Mouse (Mus musculus): Measurements from ENCODE around the gene C1qtnf9. TPM values are rescaled to one million over a fixed set of nuclear protein-coding genes. Genes with fewer than 3 reads are reported as not detected.

C1qtnf9 gene
- total and polyA plus RNA-seq, 2 experiments, result 0.07 to 0.46 TPM

DNA sequence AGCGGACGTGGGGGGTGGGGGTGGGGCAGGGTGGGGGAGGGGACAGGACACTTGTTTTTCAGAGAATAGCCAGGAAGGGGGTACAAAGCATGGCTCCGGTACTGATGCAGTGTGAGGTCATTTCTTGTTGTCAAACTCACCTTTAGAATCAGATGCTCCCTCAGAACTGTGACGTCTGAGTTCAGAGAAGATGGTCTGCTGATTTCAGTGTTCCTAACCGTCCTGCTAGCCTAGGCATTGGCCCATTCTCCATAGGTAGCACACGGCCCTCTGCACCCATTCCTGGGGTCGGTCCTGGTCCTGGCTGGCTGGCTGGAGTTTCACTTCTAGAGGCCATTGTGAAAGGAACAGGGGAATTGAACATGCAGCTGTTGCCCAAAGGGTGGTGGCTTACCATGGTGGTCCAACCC is 30.7 kb upstream of the C1qtnf9 start:
- Histone ChIP-seq H3K27me3 (ENCODE audit: control insufficient read depth, insufficient read depth, low read length) (no peaks in the 10 kb centered on the region), H3K4me3 (ENCODE audit: insufficient read depth, low read depth, low read length) (no peak overlapping the region), H3K36me3 (ENCODE audit: control insufficient read depth, insufficient read depth, low read length) (no peaks in the 10 kb centered on the region), H3K27ac (replicated peaks; ENCODE audit: insufficient read depth, low read depth, low read length) (peak overlapping the region; percentile 29; the same call in 1 of the 2 replicates), H3K4me1 (ENCODE audit: control insufficient read depth, insufficient read depth, low read length) (peaks cover 2% of the 10 kb centered on the region; the same call in 1 of the 2 replicates), H3K79me2 (ENCODE audit: control insufficient read depth, insufficient read depth, low read length) (no peaks in the 10 kb centered on the region; the same call in 1 of the 2 replicates), H3K9ac (ENCODE audit: low read depth, low read length) (no peak overlapping the region)
- 44% methylated on average over 7 of the region's 7 CpGs for WGBS
- DNase-seq (ENCODE audit: extremely low read depth, low read depth, low spot score), result no peak
- TF ChIP-seq CTCF (IDR thresholded peaks at IDR 0.05; ENCODE audit: low read depth, low read length) (no peak), POLR2A (IDR thresholded peaks at IDR 0.05; ENCODE audit: extremely low read depth, insufficient read depth, low read length) (no peak)

DNA sequence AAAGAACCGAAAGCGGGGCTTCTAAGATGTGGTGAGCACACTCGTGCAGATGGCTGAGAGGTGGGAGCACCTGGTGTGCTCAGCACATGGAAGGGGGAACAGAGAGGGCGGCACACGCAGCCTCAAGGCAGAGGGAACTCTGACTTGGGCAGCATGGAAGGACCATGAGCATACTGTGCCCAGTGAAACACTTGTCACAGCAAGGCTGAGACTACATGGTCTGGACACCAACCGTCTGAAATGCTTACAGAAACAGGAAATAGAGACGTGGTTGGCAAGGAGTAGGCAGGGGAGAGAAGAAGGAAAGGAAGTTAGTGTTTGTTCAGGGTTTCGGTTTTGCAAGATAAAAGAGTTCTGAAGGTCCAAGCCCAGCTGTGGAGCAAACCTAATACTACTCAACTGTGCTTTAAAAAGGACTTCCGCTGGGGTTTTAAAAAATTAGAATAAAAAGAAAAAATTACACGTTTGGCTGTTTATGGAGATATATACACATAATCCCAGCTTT is 29.4 kb upstream of the C1qtnf9 start:
- no peak overlapping the region for H3K9ac ChIP-seq (ENCODE audit: low read depth, low read length)
- no peaks in the 10 kb centered on the region for H3K36me3 ChIP-seq (ENCODE audit: control insufficient read depth, insufficient read depth, low read length)
- H3K4me3 ChIP-seq (ENCODE audit: insufficient read depth, low read depth, low read length), result no peak overlapping the region
- TF ChIP-seq POLR2A (IDR thresholded peaks at IDR 0.05; ENCODE audit: extremely low read depth, insufficient read depth, low read length) (no peak), CTCF (IDR thresholded peaks at IDR 0.05; ENCODE audit: low read depth, low read length) (no peak)
- peaks cover 2% of the 10 kb centered on the region; the same call in 1 of the 2 replicates for H3K4me1 ChIP-seq (ENCODE audit: control insufficient read depth, insufficient read depth, low read length)
- peak; percentile 23 for DNase-seq (ENCODE audit: extremely low read depth, low read depth, low spot score)
- 66% methylated on average over 10 of the region's 10 CpGs for WGBS
- H3K27ac ChIP-seq (replicated peaks; ENCODE audit: insufficient read depth, low read depth, low read length), result peak overlapping the region; percentile 33
- no peaks in the 10 kb centered on the region for H3K27me3 ChIP-seq (ENCODE audit: control insufficient read depth, insufficient read depth, low read length)
- H3K79me2 ChIP-seq (ENCODE audit: control insufficient read depth, insufficient read depth, low read length), result no peaks in the 10 kb centered on the region; the same call in 1 of the 2 replicates

DNA sequence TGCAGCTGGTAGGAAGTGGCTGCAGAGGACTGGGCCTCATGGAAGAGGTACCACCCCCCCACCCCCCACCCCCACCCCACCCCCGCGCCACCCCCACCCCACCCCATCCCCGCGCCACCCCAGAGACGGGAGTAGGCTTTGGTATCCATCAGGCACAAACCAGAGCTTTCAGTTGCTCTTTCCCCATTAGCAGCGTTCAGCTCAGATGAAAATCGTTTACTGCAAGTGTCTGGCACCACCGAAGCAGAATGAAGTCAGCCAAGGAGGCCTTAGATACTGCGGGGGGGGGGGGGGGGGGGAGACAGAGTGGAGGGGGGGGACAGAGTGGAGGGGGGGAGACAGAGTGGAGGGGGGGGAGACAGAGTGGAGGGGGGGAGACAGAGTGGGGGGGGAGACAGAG is 28.8 kb upstream of the C1qtnf9 start:
- 69% methylated on average over 7 of the region's 9 CpGs for WGBS
- peaks cover 2% of the 10 kb centered on the region; the same call in 1 of the 2 replicates for H3K4me1 ChIP-seq (ENCODE audit: control insufficient read depth, insufficient read depth, low read length)

DNA sequence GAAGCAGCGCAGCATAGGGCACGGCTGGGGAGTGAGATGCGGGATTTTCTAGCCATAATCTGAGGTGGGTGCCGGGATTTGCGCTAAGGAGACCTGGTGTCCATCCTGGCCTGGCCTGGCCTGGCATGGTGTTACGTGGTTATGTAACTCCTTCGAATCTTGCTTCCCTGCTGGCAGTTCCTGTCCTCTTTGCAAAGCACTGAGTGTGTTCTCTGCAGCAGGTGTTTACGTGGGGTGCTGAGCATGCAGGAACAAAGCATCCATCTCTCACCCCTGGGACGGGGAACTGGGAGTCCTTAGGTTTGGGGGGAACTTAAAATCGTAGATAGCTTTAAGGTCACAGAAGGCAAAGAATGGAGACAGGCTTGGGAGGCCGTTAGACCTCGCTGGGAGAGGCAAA is 28.3 kb upstream of the C1qtnf9 start:
- Histone ChIP-seq H3K9ac (ENCODE audit: low read depth, low read length) (no peak overlapping the region), H3K36me3 (ENCODE audit: control insufficient read depth, insufficient read depth, low read length) (no peaks in the 10 kb centered on the region), H3K27ac (replicated peaks; ENCODE audit: insufficient read depth, low read depth, low read length) (no peak overlapping the region), H3K4me3 (ENCODE audit: insufficient read depth, low read depth, low read length) (no peak overlapping the region), H3K4me1 (ENCODE audit: control insufficient read depth, insufficient read depth, low read length) (peaks cover 2% of the 10 kb centered on the region; the same call in 1 of the 2 replicates), H3K27me3 (ENCODE audit: control insufficient read depth, insufficient read depth, low read length) (no peaks in the 10 kb centered on the region), H3K79me2 (ENCODE audit: control insufficient read depth, insufficient read depth, low read length) (no peaks in the 10 kb centered on the region)
- TF ChIP-seq POLR2A (IDR thresholded peaks at IDR 0.05; ENCODE audit: extremely low read depth, insufficient read depth, low read length) (no peak), CTCF (IDR thresholded peaks at IDR 0.05; ENCODE audit: low read depth, low read length) (no peak)
- WGBS, result 78% methylated on average over 12 of the region's 12 CpGs
- no peak for DNase-seq (ENCODE audit: extremely low read depth, low read depth, low spot score)

More for the DNA sequence above, 28.8 kb upstream of the C1qtnf9 start:
- DNase-seq (ENCODE audit: extremely low read depth, low read depth, low spot score), result no peak
- Histone ChIP-seq H3K4me3 (ENCODE audit: insufficient read depth, low read depth, low read length) (no peak overlapping the region), H3K27ac (replicated peaks; ENCODE audit: insufficient read depth, low read depth, low read length) (no peak overlapping the region), H3K27me3 (ENCODE audit: control insufficient read depth, insufficient read depth, low read length) (no peaks in the 10 kb centered on the region), H3K36me3 (ENCODE audit: control insufficient read depth, insufficient read depth, low read length) (no peaks in the 10 kb centered on the region), H3K79me2 (ENCODE audit: control insufficient read depth, insufficient read depth, low read length) (no peaks in the 10 kb centered on the region; the same call in 1 of the 2 replicates), H3K9ac (ENCODE audit: low read depth, low read length) (no peak overlapping the region)
- no peak for TF ChIP-seq CTCF (IDR thresholded peaks at IDR 0.05; ENCODE audit: low read depth, low read length)
- TF ChIP-seq POLR2A (IDR thresholded peaks at IDR 0.05; ENCODE audit: extremely low read depth, insufficient read depth, low read length), result no peak

DNA sequence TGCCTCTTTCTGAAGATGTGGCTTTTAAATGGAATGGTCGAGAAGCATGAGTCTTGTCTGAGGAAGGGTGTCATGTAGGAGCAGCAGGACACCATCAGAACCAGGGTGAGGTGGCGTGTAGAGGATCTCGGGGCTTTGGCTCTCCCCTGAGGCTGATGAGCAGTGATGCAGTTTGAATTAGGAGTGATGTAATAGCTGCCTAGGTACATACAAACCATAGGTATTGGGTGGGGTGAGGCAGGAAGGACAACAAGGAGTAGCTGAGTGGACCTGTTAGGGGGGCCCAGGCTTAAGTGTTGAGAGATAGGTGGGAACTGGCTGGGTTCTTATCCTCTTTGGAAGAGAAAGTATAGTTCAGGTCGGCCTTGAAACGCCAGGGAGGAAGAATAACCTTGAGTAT is 27.4 kb upstream of the C1qtnf9 start:
- DNase-seq (ENCODE audit: extremely low read depth, low read depth, low spot score), result no peak
- WGBS, result 76% methylated on average over 5 of the region's 5 CpGs
- no peaks in the 10 kb centered on the region for H3K27me3 ChIP-seq (ENCODE audit: control insufficient read depth, insufficient read depth, low read length)
- H3K36me3 ChIP-seq (ENCODE audit: control insufficient read depth, insufficient read depth, low read length), result peaks cover under 1% of the 10 kb centered on the region; the same call in 1 of the 2 replicates
- H3K27ac ChIP-seq (replicated peaks; ENCODE audit: insufficient read depth, low read depth, low read length), result no peak overlapping the region; the same call in 1 of the 2 replicates
- H3K4me3 ChIP-seq (ENCODE audit: insufficient read depth, low read depth, low read length), result no peak overlapping the region
- H3K79me2 ChIP-seq (ENCODE audit: control insufficient read depth, insufficient read depth, low read length), result no peaks in the 10 kb centered on the region
- no peak for TF ChIP-seq POLR2A (IDR thresholded peaks at IDR 0.05; ENCODE audit: extremely low read depth, insufficient read depth, low read length)
- no peak for TF ChIP-seq CTCF (IDR thresholded peaks at IDR 0.05; ENCODE audit: low read depth, low read length)
- H3K4me1 ChIP-seq (ENCODE audit: control insufficient read depth, insufficient read depth, low read length), result peaks cover 2% of the 10 kb centered on the region; the same call in 1 of the 2 replicates
- H3K9ac ChIP-seq (ENCODE audit: low read depth, low read length), result no peak overlapping the region

DNA sequence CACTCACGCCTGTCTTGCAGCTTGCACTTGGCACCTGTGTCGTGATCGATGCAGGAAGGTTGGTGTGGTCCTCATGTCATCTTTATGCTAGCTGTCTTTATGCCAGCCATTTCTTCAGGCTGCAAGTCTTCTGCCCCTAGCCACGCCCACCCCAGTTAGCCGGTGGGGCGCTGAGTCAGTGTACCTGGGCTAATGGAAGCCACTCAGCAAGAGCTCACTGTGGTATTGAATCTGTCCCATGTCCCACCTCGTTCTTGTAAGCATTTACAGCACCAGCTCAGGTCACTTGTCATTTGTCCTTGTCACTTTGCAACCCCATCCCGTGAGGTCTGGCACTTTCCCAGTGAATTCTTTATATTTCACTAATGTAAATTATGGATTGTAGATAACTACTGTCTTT is 26.9 kb upstream of the C1qtnf9 start:
- WGBS, result 71% methylated on average over 8 of the region's 8 CpGs
- Histone ChIP-seq H3K27ac (replicated peaks; ENCODE audit: insufficient read depth, low read depth, low read length) (peak overlapping the region; percentile 43), H3K9ac (ENCODE audit: low read depth, low read length) (no peak overlapping the region), H3K4me3 (ENCODE audit: insufficient read depth, low read depth, low read length) (no peak overlapping the region), H3K4me1 (ENCODE audit: control insufficient read depth, insufficient read depth, low read length) (peaks cover 2% of the 10 kb centered on the region; the same call in 1 of the 2 replicates), H3K36me3 (ENCODE audit: control insufficient read depth, insufficient read depth, low read length) (peaks cover 6% of the 10 kb centered on the region; the same call in 1 of the 2 replicates), H3K27me3 (ENCODE audit: control insufficient read depth, insufficient read depth, low read length) (no peaks in the 10 kb centered on the region), H3K79me2 (ENCODE audit: control insufficient read depth, insufficient read depth, low read length) (no peaks in the 10 kb centered on the region)
- no peak for DNase-seq (ENCODE audit: extremely low read depth, low read depth, low spot score)
- no peak for TF ChIP-seq POLR2A (IDR thresholded peaks at IDR 0.05; ENCODE audit: extremely low read depth, insufficient read depth, low read length)
- no peak for TF ChIP-seq CTCF (IDR thresholded peaks at IDR 0.05; ENCODE audit: low read depth, low read length)
